Mouse (Mus musculus) C2C12 (cell line): Measurements from ENCODE around the gene Capn15. TPM values are rescaled to one million over a fixed set of nuclear protein-coding genes. Genes with fewer than 3 reads are reported as not detected.

Experiments
- H3K27me3 ChIP-seq: one replicate; pipeline ENCODE4 v1.6.1; 2011; ENCODE audit not compliant: control insufficient read depth, insufficient read depth, insufficient read length
- H3K36me3 ChIP-seq: one replicate; pipeline ENCODE4 v1.6.1; 2011; ENCODE audit not compliant: control insufficient read depth, insufficient read depth
- H3K4me3 ChIP-seq: one replicate; pipeline ENCODE4 v1.5.1; 2011; ENCODE audit warnings: mild to moderate bottlenecking, control low read depth; ENCODE audit not compliant: poor library complexity, insufficient read depth, severe bottlenecking
- H3K79me2 ChIP-seq: one replicate; pipeline ENCODE4 v1.6.1; 2011; ENCODE audit not compliant: control insufficient read depth, insufficient read depth
- H3K79me3 ChIP-seq: one replicate; pipeline ENCODE4 v1.6.1; 2011; ENCODE audit warnings: low read depth, control low read depth
- H3ac ChIP-seq: one replicate; pipeline ENCODE3; 2011; ENCODE audit warnings: low read depth; ENCODE audit not compliant: control insufficient read depth, insufficient read length
- CEBPB ChIP-seq: IDR thresholded peaks from one replicate; pipeline ENCODE4 v1.6.1; 2011; ENCODE audit warnings: low read depth, mild to moderate bottlenecking, control low read depth, moderate library complexity
- CTCF ChIP-seq: IDR thresholded peaks from one replicate; pipeline ENCODE4 v1.5.1; 2011; ENCODE audit not compliant: control insufficient read depth, insufficient read depth, insufficient read length
- FOSL1 ChIP-seq: IDR thresholded peaks from one replicate; pipeline ENCODE4 v1.8.0; 2011; ENCODE audit warnings: mild to moderate bottlenecking, low read length; ENCODE audit not compliant: poor library complexity, insufficient read depth, severe bottlenecking
- MAX ChIP-seq: IDR thresholded peaks from one replicate; pipeline ENCODE4 v1.6.1; 2011; ENCODE audit warnings: mild to moderate bottlenecking, control low read depth
- MYOD1 ChIP-seq: IDR thresholded peaks from one replicate; pipeline ENCODE4 v1.6.1; 2011; ENCODE audit warnings: low read depth; ENCODE audit not compliant: control insufficient read depth, insufficient read length
- MYOG ChIP-seq: IDR thresholded peaks from one replicate; pipeline ENCODE4 v1.6.1; 2011; ENCODE audit not compliant: control insufficient read depth, insufficient read length; ENCODE audit errors: extremely low read depth
- USF1 ChIP-seq: IDR thresholded peaks from one replicate; pipeline ENCODE4 v1.6.1; 2011; ENCODE audit warnings: low read depth, mild to moderate bottlenecking, control low read depth, moderate library complexity
- long read RNA-seq, 2 experiments: library from polyadenylated mRNA; unstranded; transcript quantifications; one replicate each; pipeline ENCODE4 v2.0.0; 2019 to 2020
- polyA plus RNA-seq: library from polyadenylated mRNA; unstranded; fragments of >200 nt; fragmentation: generic; extraction: Trizol; gene quantifications from one replicate; pipeline ENCODE4 v1.2.1, GENCODE M21; 2012; ENCODE audit warnings: missing spikeins

The Capn15 gene
- 10.6 TPM for polyA plus RNA-seq
- long read RNA-seq, experiment 1, partial matches to known transcripts = 3 of 7 reads
- long read RNA-seq, experiment 1, other reads (novel, unspliced or antisense) = 4 of 7 reads
- long read RNA-seq, experiment 2, full-length matches to known transcripts = 4 of 28 reads
- long read RNA-seq, experiment 2, partial matches to known transcripts = 0 of 28 reads
- long read RNA-seq, experiment 2, other reads (novel, unspliced or antisense) = 24 of 28 reads

GRCm38 (mm10) chr17:25985306-25986294 is at the start of gene Capn15:
Gene Capn15 (minus strand): TSS chr17:25985796.
- H3K27me3 ChIP-seq = no peaks in the 10 kb centered on the region
- TF ChIP-seq USF1 (peak; percentile 29), MYOD1 (no peak), MAX (peak; percentile 83)
- H3K36me3 ChIP-seq = peaks cover 5% of the 10 kb centered on the region

GRCm38 (mm10) chr17:26032037-26032436 is 46.4 kb upstream of the Capn15 start:
- Histone ChIP-seq H3K36me3 (no peaks in the 10 kb centered on the region), H3K4me3 (no peak overlapping the region), H3K79me3 (no peaks in the 10 kb centered on the region), H3K79me2 (no peaks in the 10 kb centered on the region), H3ac (no peak overlapping the region), H3K27me3 (no peaks in the 10 kb centered on the region)
- TF ChIP-seq MAX = no peak
- TF ChIP-seq MYOD1 = no peak
- no peak for TF ChIP-seq USF1
- no peak for TF ChIP-seq CTCF
- no peak for TF ChIP-seq FOSL1
- no peak for TF ChIP-seq CEBPB
- no peak for TF ChIP-seq MYOG

More at GRCm38 (mm10) chr17:25985306-25986294, at the start of gene Capn15:
- peaks cover 44% of the 10 kb centered on the region for H3K79me3 ChIP-seq
- H3ac ChIP-seq = peak within 1 kb of the TSS; percentile 74
- peak within 1 kb of the TSS; percentile 86 for H3K4me3 ChIP-seq
- peaks cover 48% of the 10 kb centered on the region for H3K79me2 ChIP-seq

GRCm38 (mm10) chr17:26031583-26031982 is 46.0 kb upstream of the Capn15 start:
- no peaks in the 10 kb centered on the region for H3K36me3 ChIP-seq
- TF ChIP-seq MYOG = no peak
- no peak for TF ChIP-seq USF1
- TF ChIP-seq FOSL1 = no peak
- no peak for TF ChIP-seq CEBPB
- TF ChIP-seq MYOD1 = no peak
- no peak for TF ChIP-seq MAX
- no peak for TF ChIP-seq CTCF
- no peaks in the 10 kb centered on the region for H3K79me2 ChIP-seq

GRCm38 (mm10) chr17:26028261-26028660 is 42.7 kb upstream of the Capn15 start:
- Histone ChIP-seq H3K4me3 (no peak overlapping the region), H3K79me3 (no peaks in the 10 kb centered on the region), H3ac (no peak overlapping the region), H3K79me2 (no peaks in the 10 kb centered on the region), H3K36me3 (peaks cover 4% of the 10 kb centered on the region), H3K27me3 (no peaks in the 10 kb centered on the region)
- TF ChIP-seq USF1 (no peak), CTCF (no peak), MYOD1 (no peak), MAX (no peak), FOSL1 (no peak), CEBPB (no peak), MYOG (no peak)

More at GRCm38 (mm10) chr17:26031583-26031982, 46.0 kb upstream of the Capn15 start:
- H3ac ChIP-seq = no peak overlapping the region
- H3K79me3 ChIP-seq = no peaks in the 10 kb centered on the region
- H3K4me3 ChIP-seq = no peak overlapping the region
- H3K27me3 ChIP-seq = no peaks in the 10 kb centered on the region

GRCm38 (mm10) chr17:26024674-26025073 is 39.1 kb upstream of the Capn15 start:
- TF ChIP-seq MYOD1 (no peak), MYOG (no peak), USF1 (no peak), MAX (no peak), CEBPB (no peak)
- no peaks in the 10 kb centered on the region for H3K79me3 ChIP-seq
- H3K79me2 ChIP-seq = no peaks in the 10 kb centered on the region
- H3ac ChIP-seq = no peak overlapping the region
- H3K36me3 ChIP-seq = peaks cover 4% of the 10 kb centered on the region
- no peaks in the 10 kb centered on the region for H3K27me3 ChIP-seq
- H3K4me3 ChIP-seq = no peak overlapping the region

- TF ChIP-seq CTCF (no peak), USF1 (no peak), FOSL1 (no peak), MYOD1 (no peak)
- peaks cover 4% of the 10 kb centered on the region for H3K36me3 ChIP-seq
Measured at GRCm38 (mm10) chr17:26023966-26024365, 38.4 kb upstream of the Capn15 start.

More at GRCm38 (mm10) chr17:26023966-26024365, 38.4 kb upstream of the Capn15 start:
- Histone ChIP-seq H3K27me3 (no peaks in the 10 kb centered on the region), H3ac (no peak overlapping the region), H3K4me3 (no peak overlapping the region), H3K79me3 (no peaks in the 10 kb centered on the region), H3K79me2 (no peaks in the 10 kb centered on the region)
